Mouse (Mus musculus) liver, embryonic 11.5 days (tissue): ENCODE measurements around the gene Olfr373. TPM values are rescaled to one million over a fixed set of nuclear protein-coding genes. Genes with fewer than 3 reads are reported as not detected.

Experiments
- ATAC-seq: fragments of 200-750 bp; cut with Nextera tagmentation; replicated peaks from 2 replicates; pipeline ENCODE4 v1.8.0; 2017; ENCODE audit warnings: moderate number of reproducible peaks, mild to moderate bottlenecking, moderate TSS enrichment, moderate library complexity; ENCODE audit not compliant: low FRiP score
- DNase-seq: peaks from one replicate; pipeline ENCODE4 v3.0.0-alpha.2; 2017; ENCODE audit warnings: low spot score
- H3K27ac ChIP-seq: fragments of 300-500 bp; sonication (generic); 2 replicates; pipeline ENCODE4 v1.5.1; 2014; ENCODE audit warnings: mild to moderate bottlenecking, low read depth, low read length, control low read depth
- H3K27me3 ChIP-seq: fragments of 300-500 bp; sonication (generic); replicated peaks from 2 replicates; pipeline ENCODE4 v1.6.1; 2014; ENCODE audit warnings: low read length, mixed read lengths; ENCODE audit not compliant: control insufficient read depth, insufficient read depth
- H3K36me3 ChIP-seq: fragments of 300-500 bp; sonication (generic); 2 replicates; pipeline ENCODE4 v1.6.1; 2014; ENCODE audit warnings: mild to moderate bottlenecking, low read length, moderate library complexity, mixed read lengths; ENCODE audit not compliant: control insufficient read depth, insufficient read depth
- H3K4me1 ChIP-seq: fragments of 300-500 bp; sonication (generic); replicated peaks from 2 replicates; pipeline ENCODE4 v1.6.1; 2014; ENCODE audit warnings: low read length, mixed read lengths; ENCODE audit not compliant: control insufficient read depth, insufficient read depth
- H3K4me2 ChIP-seq: fragments of 300-500 bp; sonication (generic); 2 replicates; pipeline ENCODE4 v1.6.1; 2014; ENCODE audit warnings: mild to moderate bottlenecking, control low read depth, moderate library complexity
- H3K4me3 ChIP-seq: fragments of 300-500 bp; sonication (generic); 2 replicates; pipeline ENCODE4 v1.5.1; 2014; ENCODE audit warnings: low read depth, low read length, control low read depth
- H3K9ac ChIP-seq: fragments of 300-500 bp; sonication (generic); 2 replicates; pipeline ENCODE4 v1.6.1; 2014; ENCODE audit warnings: low read depth, low read length, control low read depth
- H3K9me3 ChIP-seq: fragments of 300-500 bp; sonication (generic); 2 replicates; pipeline ENCODE4 v1.6.1; 2016; ENCODE audit warnings: low read length, inconsistent platforms, mixed read lengths; ENCODE audit not compliant: control insufficient read depth
- WGBS: fragments of 180-500 bp; shearing (Covaris S2); extraction: QIAGEN DNeasy Blood & Tissue Kit; methylation state at CpG from one replicate; pipeline ENCODE4 v1.1.7; 2014; 5-methylcytosine and 5-hydroxymethylcytosine counted together
- polyA plus RNA-seq: library from polyadenylated mRNA; unstranded; fragments of >200 nt; fragmentation: Nextera tagmentation; extraction: Ambion mirVana; gene quantifications from 2 replicates; pipeline ENCODE4 v1.2.1, GENCODE M21; 2014

Olfr373 gene
- polyA plus RNA-seq, 1 experiment from 2014 or later = not detected

GRCm38 (mm10) chr8:72127834-72128233 is 44.9 kb downstream of the Olfr373 start:
- 76% methylated on average over 1 of the region's 1 CpGs for WGBS
- no peak for ATAC-seq
- DNase-seq = no peak

GRCm38 (mm10) chr8:72131251-72131650 is 48.3 kb downstream of the Olfr373 start:
- H3K9ac ChIP-seq = no peak overlapping the region
- DNase-seq (no peak), ATAC-seq (no peak)
- H3K4me2 ChIP-seq = no peak overlapping the region
- H3K4me1 ChIP-seq = peaks cover 15% of the 10 kb centered on the region
- no peaks in the 10 kb centered on the region for H3K9me3 ChIP-seq
- H3K4me3 ChIP-seq = no peak overlapping the region
- no peak overlapping the region for H3K27ac ChIP-seq
- no peaks in the 10 kb centered on the region for H3K36me3 ChIP-seq
- H3K27me3 ChIP-seq = peaks cover 4% of the 10 kb centered on the region; the same call in 1 of the 2 replicates
- WGBS = 52% methylated on average over 2 of the region's 2 CpGs

More at GRCm38 (mm10) chr8:72127834-72128233, 44.9 kb downstream of the Olfr373 start:
- Histone ChIP-seq H3K4me1 (peaks cover 5% of the 10 kb centered on the region; the same call in 1 of the 2 replicates), H3K27me3 (no peaks in the 10 kb centered on the region), H3K4me2 (no peak overlapping the region), H3K36me3 (no peaks in the 10 kb centered on the region), H3K9ac (no peak overlapping the region), H3K9me3 (no peaks in the 10 kb centered on the region), H3K27ac (no peak overlapping the region), H3K4me3 (no peak overlapping the region)

GRCm38 (mm10) chr8:72131901-72132300 is 48.9 kb downstream of the Olfr373 start:
- H3K36me3 ChIP-seq = no peaks in the 10 kb centered on the region
- peaks cover 15% of the 10 kb centered on the region for H3K4me1 ChIP-seq
- no peak overlapping the region for H3K9ac ChIP-seq
- H3K27ac ChIP-seq = 0 out of 2 replicates have a peak overlapping the region, but pooled peaks have one; percentile 29
- no peak overlapping the region for H3K4me3 ChIP-seq
- H3K4me2 ChIP-seq = no peak overlapping the region
- DNase-seq = no peak
- H3K9me3 ChIP-seq = no peaks in the 10 kb centered on the region
- H3K27me3 ChIP-seq = peaks cover 4% of the 10 kb centered on the region; the same call in 1 of the 2 replicates
- WGBS = 76% methylated on average over 2 of the region's 2 CpGs
- no peak for ATAC-seq

GRCm38 (mm10) chr8:72132417-72132816 is 49.4 kb downstream of the Olfr373 start:
- Histone ChIP-seq H3K4me2 (no peak overlapping the region), H3K36me3 (no peaks in the 10 kb centered on the region), H3K9ac (no peak overlapping the region), H3K27me3 (peaks cover 4% of the 10 kb centered on the region; the same call in 1 of the 2 replicates), H3K27ac (no peak overlapping the region), H3K4me3 (no peak overlapping the region), H3K9me3 (no peaks in the 10 kb centered on the region), H3K4me1 (peaks cover 16% of the 10 kb centered on the region)
- WGBS = 81% methylated on average over 1 of the region's 1 CpGs
- no peak for DNase-seq
- ATAC-seq = no peak

GRCm38 (mm10) chr8:72132891-72133290 is 49.9 kb downstream of the Olfr373 start:
- H3K4me1 ChIP-seq = peaks cover 19% of the 10 kb centered on the region
- no peak overlapping the region for H3K4me2 ChIP-seq
- H3K27me3 ChIP-seq = peaks cover 4% of the 10 kb centered on the region; the same call in 1 of the 2 replicates
- H3K9ac ChIP-seq = no peak overlapping the region
- peak overlapping the region; percentile 53; the same call in 1 of the 2 replicates for H3K27ac ChIP-seq
- no peaks in the 10 kb centered on the region for H3K9me3 ChIP-seq
- ATAC-seq = no peak
- no peak overlapping the region for H3K4me3 ChIP-seq
- no peak for DNase-seq
- WGBS = 71% methylated on average over 1 of the region's 1 CpGs
- no peaks in the 10 kb centered on the region for H3K36me3 ChIP-seq

- Histone ChIP-seq H3K4me3 (no peak overlapping the region), H3K4me2 (no peak overlapping the region), H3K27me3 (peaks cover 4% of the 10 kb centered on the region; the same call in 1 of the 2 replicates), H3K4me1 (peaks cover 19% of the 10 kb centered on the region), H3K36me3 (peaks cover 1% of the 10 kb centered on the region), H3K9me3 (no peaks in the 10 kb centered on the region), H3K27ac (peak overlapping the region; percentile 53; the same call in 1 of the 2 replicates), H3K9ac (no peak overlapping the region)
- no peak for DNase-seq
- ATAC-seq = peak; percentile 24
- 15% methylated on average over 1 of the region's 1 CpGs for WGBS
Measured at GRCm38 (mm10) chr8:72133507-72133906, 50.5 kb downstream of the Olfr373 start.

GRCm38 (mm10) chr8:72134756-72135445 is 51.9 kb downstream of the Olfr373 start, which contains the start of gene Tpm4:
Gene Tpm4, plus strand, starts transcription at chr8:72134975.
- Histone ChIP-seq H3K36me3 (peaks cover 12% of the 10 kb centered on the region), H3K4me2 (peak within 1 kb of the TSS; percentile 96), H3K9ac (peak within 1 kb of the TSS; percentile 89), H3K27ac (peak within 1 kb of the TSS; percentile 92), H3K27me3 (peaks cover 4% of the 10 kb centered on the region; the same call in 1 of the 2 replicates), H3K4me3 (peak within 1 kb of the TSS; percentile 75), H3K9me3 (no peaks in the 10 kb centered on the region), H3K4me1 (peaks cover 19% of the 10 kb centered on the region)
- DNase-seq (peak; percentile 76), ATAC-seq (peak; percentile 74)
- WGBS = 1% methylated on average over 44 of the region's 49 CpGs

GRCm38 (mm10) chr8:72135446-72136301 is 52.7 kb downstream of the Olfr373 start:
- peak; percentile 53 for ATAC-seq
- Histone ChIP-seq H3K4me2 (peak overlapping the region; percentile 96), H3K27me3 (peaks cover 4% of the 10 kb centered on the region; the same call in 1 of the 2 replicates), H3K4me3 (peak overlapping the region; percentile 75), H3K9me3 (no peaks in the 10 kb centered on the region), H3K9ac (peak overlapping the region; percentile 89), H3K36me3 (peaks cover 15% of the 10 kb centered on the region), H3K27ac (peak overlapping the region; percentile 92), H3K4me1 (peaks cover 19% of the 10 kb centered on the region)
- WGBS = under 1% methylated on average over 62 of the region's 62 CpGs
- peak; percentile 80 for DNase-seq
